Mouse (Mus musculus): ENCODE results near the gene Phkg1.
"Not testable (repeated sequence)": the region's sequence is repeated elsewhere in the genome, so short reads cannot be mapped to it uniquely, and the experiment has no call there.

The Phkg1 gene

DNA sequence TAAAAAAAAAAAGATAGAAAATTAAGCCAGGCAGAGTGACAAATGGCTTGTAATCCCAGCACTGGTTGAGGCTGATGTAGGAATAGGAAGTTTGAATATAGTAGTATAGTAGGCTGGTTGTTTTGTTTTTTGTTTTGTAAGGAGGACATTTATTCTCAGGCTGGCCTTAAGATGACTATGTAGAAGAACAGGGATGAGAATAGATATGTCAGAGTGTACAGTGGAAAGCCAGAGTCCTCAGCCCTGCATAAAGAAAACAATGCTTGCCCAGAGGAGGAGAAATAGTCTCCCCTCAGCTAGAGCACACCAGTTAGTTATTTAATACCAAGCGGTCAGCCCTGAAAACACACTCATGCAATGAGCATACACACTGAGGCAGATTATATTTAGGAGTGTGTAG, at the start of gene Phkg1:
Gene Phkg1, minus strand, starts transcription at position 101 of the 400 bp plus-strand sequence.
- no peak for DNase-seq (ENCODE audit: low spot score)

- DNase-seq (ENCODE audit: low spot score): no peak
Measured at GRCm38 (mm10) chr5:129947528-129948033, 49.2 kb upstream of the Phkg1 start.

DNA sequence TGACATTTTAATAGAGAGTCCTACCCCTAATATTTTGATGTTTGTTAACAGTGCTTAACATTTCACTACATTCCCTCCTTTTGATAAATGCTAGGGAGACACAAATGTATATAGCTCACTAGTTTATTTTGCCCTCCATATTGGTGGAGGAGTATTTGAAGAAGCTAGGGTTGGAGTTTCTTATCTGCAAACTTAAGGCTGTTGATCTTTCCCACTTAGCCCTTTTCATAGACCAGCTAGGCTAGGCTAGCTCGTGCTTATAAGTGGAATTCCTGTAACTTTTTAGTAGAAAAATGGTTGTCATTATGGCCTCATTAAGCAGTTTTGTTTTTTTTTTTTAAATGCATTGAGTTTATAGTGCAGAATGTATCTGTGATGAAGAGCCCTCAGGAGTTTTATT, 45.1 kb upstream of the Phkg1 start:
- no peak for DNase-seq (ENCODE audit: low spot score)

GRCm38 (mm10) chr5:129942073-129942939, 44.0 kb upstream of the Phkg1 start:
- peak; percentile 30 for DNase-seq (ENCODE audit: low spot score)

- peak; percentile 98 for DNase-seq (ENCODE audit: low spot score)
Measured at GRCm38 (mm10) chr5:129941495-129942045, 43.2 kb upstream of the Phkg1 start, which contains the start of gene Vkorc1l1. Gene Vkorc1l1, plus strand, starts transcription at chr5:129941970.

DNA sequence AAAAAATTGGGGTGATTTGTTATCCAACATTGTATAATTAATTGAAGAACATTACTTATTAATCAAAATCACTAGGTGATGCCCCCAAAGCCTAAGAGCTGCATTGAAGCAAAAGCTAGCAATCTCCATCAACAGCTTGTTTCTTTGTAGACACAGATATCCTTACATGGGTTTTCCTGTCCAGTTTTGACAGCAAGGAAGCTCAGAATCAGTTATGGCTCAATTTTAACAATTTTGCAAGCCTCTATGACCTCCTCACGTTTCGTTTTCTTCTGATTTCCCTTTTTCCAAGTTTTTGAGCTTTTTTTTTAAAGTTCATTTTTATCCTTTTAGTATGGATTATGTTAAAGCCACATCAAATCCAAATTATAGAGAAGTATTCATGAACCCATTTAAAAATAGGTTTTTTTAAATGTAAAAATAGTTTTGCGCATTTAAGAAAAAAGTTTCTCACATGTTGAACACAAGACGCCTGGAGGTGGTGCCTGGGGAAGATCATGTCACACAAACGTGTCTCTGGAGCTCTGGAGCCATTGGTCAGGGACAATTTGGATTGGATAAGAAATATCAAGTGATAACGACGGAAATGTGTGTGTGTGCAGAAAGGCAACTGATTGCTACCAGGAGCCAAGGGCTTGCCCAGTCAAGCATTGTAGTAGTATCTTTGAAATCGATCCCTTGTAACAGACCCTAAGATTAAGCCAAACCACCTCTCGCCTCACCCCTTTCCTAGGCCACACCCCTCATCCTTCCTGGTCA, 42.6 kb upstream of the Phkg1 start:
- DNase-seq (ENCODE audit: low spot score): no peak

- no peak for DNase-seq (ENCODE audit: low spot score)
Measured at GRCm38 (mm10) chr5:129940281-129940680, 41.9 kb upstream of the Phkg1 start.

- no peak for DNase-seq (ENCODE audit: low spot score)
Measured at GRCm38 (mm10) chr5:129936941-129937340, 38.6 kb upstream of the Phkg1 start.

DNA sequence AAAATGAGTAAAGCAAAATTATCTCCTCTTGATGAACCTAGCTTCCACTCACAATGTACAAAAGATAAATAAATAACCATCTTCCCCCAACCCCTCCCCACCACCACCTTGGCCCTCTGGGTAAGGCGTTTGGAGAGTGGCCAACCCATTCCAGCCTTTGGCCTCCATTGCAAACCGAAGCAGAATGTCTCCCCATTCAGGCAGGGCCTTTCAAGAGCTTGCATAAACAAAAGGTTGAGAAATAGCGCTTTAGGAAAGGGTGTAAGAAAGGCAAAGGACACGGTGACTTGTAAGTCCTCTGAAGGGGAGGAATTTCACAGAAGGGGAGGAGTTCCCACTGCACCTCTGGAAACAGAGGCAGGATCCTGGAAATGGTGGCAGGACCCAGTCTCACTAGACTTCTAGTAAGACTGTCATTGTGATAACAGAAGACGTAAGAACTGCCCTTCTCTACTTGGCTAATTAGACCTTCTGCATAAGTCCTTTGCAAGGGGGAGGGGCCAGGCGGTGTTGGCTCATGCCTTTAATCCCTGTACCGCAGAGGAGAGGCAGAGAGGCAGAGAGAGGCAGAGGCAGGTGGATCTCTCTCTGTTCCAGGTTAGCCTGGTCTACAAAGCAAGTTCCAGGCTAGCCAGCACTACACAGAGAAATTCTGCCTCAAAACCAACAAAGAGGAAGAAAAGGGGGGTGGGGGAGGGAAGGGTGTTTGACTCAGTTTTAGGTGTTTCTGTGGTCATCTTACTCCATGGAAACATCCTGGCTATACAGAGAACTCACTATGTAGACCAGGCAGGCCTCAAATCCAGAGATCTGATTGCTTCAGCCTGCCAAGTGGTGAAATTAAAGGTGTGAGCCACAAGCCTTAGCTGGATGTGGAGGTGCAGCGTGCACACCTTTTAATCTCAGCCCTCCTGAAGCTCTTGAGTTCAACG, 31.8 kb upstream of the Phkg1 start:
- no peak for DNase-seq (ENCODE audit: low spot score)

DNA sequence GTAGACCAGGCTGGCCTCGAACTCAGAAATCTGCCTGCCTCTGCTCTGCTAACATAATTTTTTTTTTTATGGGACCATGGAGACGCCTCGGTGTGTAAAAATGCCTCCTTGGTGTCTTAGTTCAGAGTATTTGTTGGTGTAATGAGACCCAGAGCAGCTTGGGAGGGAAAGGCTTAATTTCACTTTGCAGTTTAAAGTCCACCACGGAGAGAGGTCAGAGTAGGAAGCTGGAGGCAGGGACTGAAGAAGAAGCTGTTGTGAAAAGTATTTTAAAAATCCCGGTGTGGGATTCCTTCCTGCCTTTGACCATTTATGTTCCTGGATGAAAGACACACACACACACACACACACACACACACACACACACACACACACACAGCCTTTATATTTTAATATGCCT, 27.6 kb upstream of the Phkg1 start:
- DNase-seq (ENCODE audit: low spot score): no peak

DNA sequence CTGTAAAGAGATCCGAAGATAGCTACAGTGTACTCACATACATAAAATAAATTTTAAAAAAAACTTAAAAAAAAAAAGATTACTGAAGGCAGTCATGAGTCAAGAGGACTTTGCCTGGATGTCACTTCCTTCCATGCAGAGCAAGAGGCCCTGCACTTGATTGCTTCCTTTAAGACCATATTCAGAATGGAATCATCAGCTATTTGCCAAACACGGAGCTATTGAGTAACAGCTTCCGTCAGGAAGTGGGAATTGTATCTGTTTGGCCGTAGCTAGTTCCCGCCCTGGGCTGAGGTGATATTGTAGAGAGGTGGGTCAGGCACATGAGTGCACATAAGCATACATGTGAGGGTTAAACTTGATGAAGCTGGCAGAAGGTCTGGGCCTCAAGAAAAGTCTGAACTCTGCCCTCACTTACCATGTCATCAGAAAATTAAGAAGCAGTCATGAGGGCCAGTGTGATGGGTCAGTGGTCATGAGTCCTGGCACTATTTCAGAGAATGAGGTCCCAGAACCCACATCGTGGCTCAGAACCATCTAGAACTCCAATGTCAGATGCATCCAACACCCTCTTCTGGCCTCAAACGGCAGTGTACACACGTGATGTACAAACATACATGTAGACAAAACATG, 26.6 kb upstream of the Phkg1 start:
- DNase-seq (ENCODE audit: low spot score): no peak

- no peak for DNase-seq (ENCODE audit: low spot score)
Measured at GRCm38 (mm10) chr5:129921972-129922371, 23.6 kb upstream of the Phkg1 start.

GRCm38 (mm10) chr5:129919320-129919719, 21.0 kb upstream of the Phkg1 start:
- DNase-seq (ENCODE audit: low spot score): no peak

- DNase-seq (ENCODE audit: low spot score): no peak
Measured at GRCm38 (mm10) chr5:129918752-129919151, 20.4 kb upstream of the Phkg1 start.

- no peak for DNase-seq (ENCODE audit: low spot score)
Measured at GRCm38 (mm10) chr5:129918065-129918651, 19.8 kb upstream of the Phkg1 start.

DNA sequence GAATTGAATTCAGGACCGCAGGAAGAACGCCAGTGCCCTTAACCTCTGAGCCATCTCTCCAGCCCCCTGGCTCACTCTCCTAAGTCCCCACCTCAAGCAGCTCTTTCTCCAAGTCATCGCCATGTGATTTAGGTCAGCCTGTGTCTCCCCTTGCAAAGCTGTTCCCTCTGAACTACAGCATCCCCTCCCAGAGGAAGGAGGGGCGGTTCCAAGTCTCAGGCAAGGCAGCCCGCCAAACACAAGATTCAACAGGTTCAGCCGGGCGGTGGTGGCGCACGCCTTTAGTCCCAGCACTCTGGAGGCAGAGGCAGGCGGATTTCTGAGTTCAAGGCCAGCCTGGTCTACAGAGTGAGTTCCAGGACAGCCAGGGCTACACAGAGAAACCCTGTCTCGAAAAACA, 17.1 kb upstream of the Phkg1 start:
- DNase-seq (ENCODE audit: low spot score): not testable (repeated sequence)

DNA sequence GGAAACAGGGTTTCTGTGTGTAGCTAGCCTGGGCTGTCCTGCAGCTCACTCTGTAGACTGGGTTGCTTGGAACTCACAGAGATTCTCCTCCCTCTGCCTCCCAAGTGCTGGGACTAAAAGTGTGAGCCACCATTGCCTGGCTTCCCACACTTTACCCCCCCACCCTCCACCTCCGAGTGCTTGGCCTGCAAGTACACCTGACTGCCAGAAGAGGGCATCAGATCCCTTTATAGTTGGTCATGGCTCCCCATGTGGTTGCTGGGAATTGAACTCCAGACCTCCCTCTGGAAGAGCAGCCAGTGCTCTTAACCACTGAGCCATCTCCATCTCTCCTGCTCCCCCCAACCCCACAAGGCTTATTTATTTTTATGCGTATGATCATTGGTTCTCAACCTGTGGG, 15.7 kb upstream of the Phkg1 start:
- DNase-seq (ENCODE audit: low spot score): peak; percentile 38

GRCm38 (mm10) chr5:129909591-129909990, 11.2 kb upstream of the Phkg1 start:
- DNase-seq (ENCODE audit: low spot score): no peak

GRCm38 (mm10) chr5:129909147-129909546, 10.8 kb upstream of the Phkg1 start:
- DNase-seq (ENCODE audit: low spot score): no peak

- peak; percentile 38 for DNase-seq (ENCODE audit: low spot score)
Measured at GRCm38 (mm10) chr5:129908242-129908965, 10.1 kb upstream of the Phkg1 start, which contains the start of gene Nupr1l. Gene Nupr1l, plus strand, starts transcription at chr5:129908540.
